ENCODE assay signal across 9 mouse cellular contexts in genomic region chr1:92215131-92215638, GRCm38 (mm10). TPM values are rescaled to one million over a fixed set of nuclear protein-coding genes. Genes with fewer than 3 reads are reported as not detected.
DNase-seq lines count a peak whose midpoint lies in the region; ATAC-seq and TF ChIP-seq lines count a peak whose summit lies in the region.
"Had no signal": no experiment of that assay in that cellular context is flagged by ENCODE, and none has a peak within 500 bp of the region (broad histone marks: within the 10 kb centered on the region; RNA-seq: fewer than 3 reads in every experiment).

No protein-coding gene starts in this region.

- no peak for ATAC-seq in embryonic facial prominence, embryonic 13.5 days (ENCODE audit: insufficient number of reproducible peaks, insufficient read depth, low FRiP score, low TSS enrichment, low read depth)
- ATAC-seq in heart, postnatal 0 days (ENCODE audit: insufficient read depth, low read depth): peak; percentile 57
- no peak for ATAC-seq in frontal cortex, adult (ENCODE audit: low TSS enrichment)

- H3K4me1 ChIP-seq in embryonic facial prominence, embryonic 13.5 days: peaks cover 45% of the 10 kb centered on the region
- H3K4me1 ChIP-seq in heart, postnatal 0 days (ENCODE audit: control insufficient read depth, insufficient read depth): peaks cover 21% of the 10 kb centered on the region

- peak overlapping the region; percentile 50 for H3K27ac ChIP-seq in gastrocnemius, adult 2 months
- H3K27ac ChIP-seq in embryonic facial prominence, embryonic 13.5 days: peak overlapping the region; percentile 66
- H3K27ac ChIP-seq in heart, postnatal 0 days (ENCODE audit: low read depth): peak overlapping the region; percentile 86
- H3K27ac ChIP-seq: kidney, postnatal 0 days had no signal

- no peak for TF ChIP-seq CTCF in gastrocnemius, adult 2 months (IDR thresholded peaks at IDR 0.05)
- TF ChIP-seq CTCF in C2C12 (IDR thresholded peaks at IDR 0.05; ENCODE audit: control insufficient read depth, insufficient read depth, insufficient read length): no peak
- no peak for TF ChIP-seq CTCF in heart, postnatal 0 days (IDR thresholded peaks at IDR 0.05; ENCODE audit: low read depth)

- H3K4me2 ChIP-seq in embryonic facial prominence, embryonic 13.5 days: no peak overlapping the region
- H3K4me2 ChIP-seq in heart, postnatal 0 days (ENCODE audit: low read depth, low read length): no peak overlapping the region

- intact Hi-C loops in gastrocnemius, adult 2 months (cut with DNase I): no loop called here

- no peaks in the 10 kb centered on the region for H3K9me3 ChIP-seq in embryonic facial prominence, embryonic 13.5 days
- no peaks in the 10 kb centered on the region for H3K9me3 ChIP-seq in heart, postnatal 0 days (replicated peaks; ENCODE audit: control insufficient read depth, low read length)

- DNase-seq in gastrocnemius, adult 2 months: no peak
- DNase-seq in gastrocnemius, postnatal 4 days (ENCODE audit: low spot score in 2 of 2): no peak
- peak; percentile 82 for DNase-seq in heart, postnatal 0 days (ENCODE audit: low spot score)
- DNase-seq in layer of hippocampus, adult 9-10 months (ENCODE audit: low spot score): no peak
- DNase-seq in thymus, postnatal 10 days (ENCODE audit: low spot score in 2 of 2): no peak

- no peak for TF ChIP-seq EP300 in heart, postnatal 0 days (IDR thresholded peaks at IDR 0.05; ENCODE audit: low read depth)

- no peaks in the 10 kb centered on the region for H3K79me3 ChIP-seq in C2C12 (ENCODE audit: low read depth)

- H3K27me3 ChIP-seq in C2C12 (ENCODE audit: control insufficient read depth, insufficient read depth, insufficient read length): no peaks in the 10 kb centered on the region
- no peaks in the 10 kb centered on the region for H3K27me3 ChIP-seq in embryonic facial prominence, embryonic 13.5 days
- H3K27me3 ChIP-seq in heart, postnatal 0 days (ENCODE audit: control insufficient read depth, insufficient read depth, low read length): no peaks in the 10 kb centered on the region

- no peaks in the 10 kb centered on the region for H3K36me3 ChIP-seq in C2C12 (ENCODE audit: control insufficient read depth, insufficient read depth)
- no peaks in the 10 kb centered on the region for H3K36me3 ChIP-seq in embryonic facial prominence, embryonic 13.5 days
- no peaks in the 10 kb centered on the region for H3K36me3 ChIP-seq in heart, postnatal 0 days (replicated peaks; ENCODE audit: control insufficient read depth, insufficient read depth, low read length)

- 81% methylated on average over 8 of the region's 8 CpGs for whole genome bisulfite sequencing in embryonic facial prominence, embryonic 13.5 days
- WGBS in heart, postnatal 0 days: 53% methylated on average over 8 of the region's 8 CpGs

- no peak overlapping the region for H3K9ac ChIP-seq in embryonic facial prominence, embryonic 13.5 days
- H3K9ac ChIP-seq in heart, postnatal 0 days (replicated peaks; ENCODE audit: low read depth, low read length): 0 out of 2 replicates have a peak overlapping the region, but pooled peaks have one; percentile 4

- H3ac ChIP-seq in C2C12 (ENCODE audit: control insufficient read depth, insufficient read length, low read depth): no peak overlapping the region

- H3K4me3 ChIP-seq in gastrocnemius, adult 2 months: no peak overlapping the region
- no peak overlapping the region for H3K4me3 ChIP-seq in C2C12 (ENCODE audit: insufficient read depth, poor library complexity, severe bottlenecking)
- no peak overlapping the region for H3K4me3 ChIP-seq in embryonic facial prominence, embryonic 13.5 days
- H3K4me3 ChIP-seq in heart, postnatal 0 days (ENCODE audit: low read depth, low read length): no peak overlapping the region

- H3K79me2 ChIP-seq in C2C12 (ENCODE audit: control insufficient read depth, insufficient read depth): no peaks in the 10 kb centered on the region

TF ChIP-seq in C2C12, 6 proteins besides CTCF, POLR2A, EP300 and RAD21:
- peak; percentile 73 for TF ChIP-seq CEBPB (IDR thresholded peaks at IDR 0.05; ENCODE audit: low read depth)
- TF ChIP-seq MAX (IDR thresholded peaks at IDR 0.05): no peak
- TF ChIP-seq USF1 (IDR thresholded peaks at IDR 0.05; ENCODE audit: low read depth): no peak
- TF ChIP-seq FOSL1 (IDR thresholded peaks at IDR 0.05; ENCODE audit: insufficient read depth, low read length, poor library complexity, severe bottlenecking): peak; percentile 16
- TF ChIP-seq MYOG (IDR thresholded peaks at IDR 0.05; ENCODE audit: control insufficient read depth, extremely low read depth, insufficient read length): no peak
- no peak for TF ChIP-seq MYOD1 (IDR thresholded peaks at IDR 0.05; ENCODE audit: control insufficient read depth, insufficient read length, low read depth)

RNA-seq across cellular contexts. Expression of gene Hdac4, which starts 19.7 kb away (rescaled TPM):
- 10 to 100 TPM; 41.8 to 66.3 TPM for total RNA-seq in gastrocnemius, adult 2 months (2021)
- 10 to 100 TPM; 59.1 to 62.9 TPM for total RNA-seq in gastrocnemius, postnatal 4 days (2021)
- 9.6 TPM for polyA plus RNA-seq in C2C12 (2012; fragmentation: generic; extraction: Trizol)
- 34.6 and 34.7 TPM in 2 replicates for polyA plus RNA-seq in embryonic facial prominence, embryonic 13.5 days (2015; fragmentation: Nextera tagmentation; extraction: Ambion mirVana)
- 13.0 and 23.8 TPM in 2 replicates for total RNA-seq in heart, postnatal 0 days (2014; rRNA removed; ENCODE audit: low replicate concordance)
- 6.8 and 7.6 TPM in 2 replicates for polyA plus RNA-seq in heart, postnatal 0 days (2015; fragmentation: Nextera tagmentation; extraction: Ambion mirVana)
